Mouse (Mus musculus) kidney, embryonic 14.5 days (tissue): ENCODE measurements around the gene Btnl4. TPM values are rescaled to one million over a fixed set of nuclear protein-coding genes. Genes with fewer than 3 reads are reported as not detected.
"Not testable (repeated sequence)": the region's sequence is repeated elsewhere in the genome, so short reads cannot be mapped to it uniquely, and the experiment has no call there.

Experiments
- ATAC-seq: fragments of 200-750 bp; cut with Nextera tagmentation; 2 replicates; pipeline ENCODE4 v1.8.0; 2017; ENCODE audit warnings: moderate number of reproducible peaks, mild to moderate bottlenecking, moderate TSS enrichment, moderate library complexity; ENCODE audit not compliant: low FRiP score, low TSS enrichment
- H3K27ac ChIP-seq: fragments of 300-500 bp; sonication (generic); 2 replicates; pipeline ENCODE4 v1.5.1; 2014; ENCODE audit warnings: low read depth, mild to moderate bottlenecking, low read length, moderate library complexity, mixed read lengths
- H3K27me3 ChIP-seq: fragments of 300-500 bp; sonication (generic); 2 replicates; pipeline ENCODE4 v1.6.1; 2014; ENCODE audit warnings: mild to moderate bottlenecking, low read length; ENCODE audit not compliant: control insufficient read depth, insufficient read depth
- H3K36me3 ChIP-seq: fragments of 300-500 bp; sonication (generic); 2 replicates; pipeline ENCODE4 v1.6.1; 2014; ENCODE audit warnings: low read length, mixed read lengths; ENCODE audit not compliant: control insufficient read depth, insufficient read depth
- H3K4me1 ChIP-seq: fragments of 300-500 bp; sonication (generic); 2 replicates; pipeline ENCODE4 v1.6.1; 2014; ENCODE audit warnings: low read length, mixed read lengths; ENCODE audit not compliant: control insufficient read depth, insufficient read depth
- H3K4me2 ChIP-seq: fragments of 300-500 bp; sonication (generic); replicated peaks from 2 replicates; pipeline ENCODE4 v1.6.1; 2014; ENCODE audit warnings: low read depth, mild to moderate bottlenecking, low read length
- H3K4me3 ChIP-seq: fragments of 300-500 bp; sonication (generic); 2 replicates; pipeline ENCODE4 v1.5.1; 2014; ENCODE audit warnings: mild to moderate bottlenecking, low read length
- H3K9ac ChIP-seq: fragments of 300-500 bp; sonication (generic); 2 replicates; pipeline ENCODE4 v1.6.1; 2014; ENCODE audit warnings: low read depth, mild to moderate bottlenecking, low read length, moderate library complexity
- H3K9me3 ChIP-seq: fragments of 300-500 bp; sonication (generic); 2 replicates; pipeline ENCODE4 v1.6.1; 2016; ENCODE audit warnings: low read length; ENCODE audit not compliant: control insufficient read depth
- WGBS: fragments of 180-500 bp; shearing (Covaris S2); extraction: QIAGEN DNeasy Blood & Tissue Kit; methylation state at CpG from one replicate; pipeline ENCODE4 v1.1.7; 2014; 5-methylcytosine and 5-hydroxymethylcytosine counted together
- polyA plus RNA-seq: library from polyadenylated mRNA; unstranded; fragments of >200 nt; fragmentation: Nextera tagmentation; extraction: Ambion mirVana; gene quantifications from 2 replicates; pipeline ENCODE4 v1.2.1, GENCODE M21; 2014

Gene Btnl4
- polyA plus RNA-seq = not detected in 2 replicates

DNA sequence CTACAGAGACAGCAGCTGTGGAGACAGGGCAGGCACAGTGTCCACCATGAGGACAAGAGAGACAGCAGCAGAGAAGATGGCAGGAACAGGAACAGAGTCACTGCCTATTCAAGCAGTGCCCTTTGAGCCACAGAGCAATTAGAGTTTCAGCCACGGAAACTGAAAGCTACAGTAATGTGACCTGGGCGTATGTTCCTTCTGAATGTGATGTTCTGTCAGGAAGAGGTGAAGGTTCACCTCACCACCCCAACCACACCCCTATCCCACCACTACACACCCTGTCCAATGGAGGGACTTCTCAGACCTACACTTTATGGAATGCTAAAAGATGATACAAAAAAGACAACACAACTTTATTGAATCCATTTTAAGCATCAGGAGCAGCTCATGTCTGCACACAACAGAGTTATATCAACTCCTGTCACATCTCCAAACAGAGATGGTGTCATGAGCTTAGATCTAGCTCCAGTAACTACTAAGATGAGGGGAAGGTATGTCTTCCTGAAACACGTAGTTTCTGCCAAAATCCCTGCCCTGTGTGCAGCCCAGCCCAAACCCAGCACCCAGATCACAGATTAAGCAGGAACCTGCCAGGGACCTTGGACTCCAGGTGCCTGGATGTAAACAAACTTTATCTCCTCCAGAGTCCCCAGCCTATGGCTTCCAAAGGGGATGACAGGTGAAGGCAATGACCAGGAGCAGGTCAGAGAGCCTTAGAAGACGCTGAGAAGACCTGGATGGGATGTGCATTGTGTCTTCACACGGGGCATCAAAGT, at the start of gene Btnl4:
Btnl4 (minus strand) TSS at position 81 of the 776 bp plus-strand sequence.
- H3K27me3 ChIP-seq, H3K4me1 ChIP-seq, H3K9me3 ChIP-seq, H3K27ac ChIP-seq, H3K9ac ChIP-seq, H3K36me3 ChIP-seq, H3K4me2 ChIP-seq, ATAC-seq, H3K4me3 ChIP-seq: not testable (repeated sequence)
- 73% methylated on average over 3 of the region's 5 CpGs for WGBS

GRCm38 (mm10) chr17:34519001-34519400, 41.9 kb upstream of the Btnl4 start:
- H3K4me1 ChIP-seq = no peaks in the 10 kb centered on the region
- no peak for ATAC-seq
- H3K36me3 ChIP-seq = no peaks in the 10 kb centered on the region
- H3K27ac ChIP-seq = no peak overlapping the region
- H3K4me2 ChIP-seq = no peak overlapping the region
- H3K4me3 ChIP-seq = no peak overlapping the region
- H3K9me3 ChIP-seq = no peaks in the 10 kb centered on the region
- 78% methylated on average over 1 of the region's 1 CpGs for WGBS
- no peak overlapping the region for H3K9ac ChIP-seq
- no peaks in the 10 kb centered on the region for H3K27me3 ChIP-seq

- not testable (repeated sequence) for H3K9me3 ChIP-seq, H3K4me1 ChIP-seq, H3K27ac ChIP-seq, H3K27me3 ChIP-seq, ATAC-seq, H3K9ac ChIP-seq, H3K36me3 ChIP-seq, H3K4me2 ChIP-seq, H3K4me3 ChIP-seq
- WGBS = 70% methylated on average over 3 of the region's 3 CpGs
Measured at GRCm38 (mm10) chr17:34518571-34518970, 41.5 kb upstream of the Btnl4 start.

- no peak overlapping the region for H3K9ac ChIP-seq
- no peaks in the 10 kb centered on the region for H3K9me3 ChIP-seq
- H3K4me1 ChIP-seq = no peaks in the 10 kb centered on the region
- no peaks in the 10 kb centered on the region for H3K36me3 ChIP-seq
- WGBS = 90% methylated on average over 4 of the region's 4 CpGs
- no peaks in the 10 kb centered on the region for H3K27me3 ChIP-seq
- no peak overlapping the region for H3K4me3 ChIP-seq
- no peak overlapping the region for H3K27ac ChIP-seq
- no peak overlapping the region for H3K4me2 ChIP-seq
- no peak for ATAC-seq
Measured at GRCm38 (mm10) chr17:34517795-34518194, 40.7 kb upstream of the Btnl4 start.

DNA sequence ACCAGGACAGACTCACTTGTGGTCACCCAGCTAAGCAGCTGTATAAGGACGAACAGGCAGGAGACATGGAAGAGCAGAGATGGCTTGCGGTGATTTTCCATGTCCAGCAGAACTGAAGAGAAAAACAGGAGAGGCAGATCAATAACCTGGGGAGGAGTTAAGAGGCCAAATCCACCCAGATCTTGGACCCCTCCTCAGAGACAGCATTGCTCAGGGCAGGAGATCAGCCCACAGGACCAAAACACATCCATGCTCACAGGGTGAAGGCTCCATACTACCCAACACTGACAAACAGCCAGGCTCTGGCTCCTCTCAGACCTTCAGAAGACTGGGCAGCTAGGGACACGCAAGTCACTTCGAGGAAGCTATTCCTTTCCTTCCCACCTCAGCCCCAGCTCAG, 40.1 kb upstream of the Btnl4 start, which contains the start of gene Btnl6:
Btnl6 (minus strand) TSS at position 101 of the 400 bp plus-strand sequence.
- ATAC-seq = no peak
- Histone ChIP-seq H3K9ac (no peak within 1 kb of the TSS), H3K4me2 (no peak within 1 kb of the TSS), H3K9me3 (no peaks in the 10 kb centered on the region), H3K4me3 (no peak within 1 kb of the TSS), H3K36me3 (no peaks in the 10 kb centered on the region), H3K27ac (no peak within 1 kb of the TSS), H3K4me1 (no peaks in the 10 kb centered on the region), H3K27me3 (no peaks in the 10 kb centered on the region)
- 90% methylated on average over 4 of the region's 4 CpGs for WGBS

DNA sequence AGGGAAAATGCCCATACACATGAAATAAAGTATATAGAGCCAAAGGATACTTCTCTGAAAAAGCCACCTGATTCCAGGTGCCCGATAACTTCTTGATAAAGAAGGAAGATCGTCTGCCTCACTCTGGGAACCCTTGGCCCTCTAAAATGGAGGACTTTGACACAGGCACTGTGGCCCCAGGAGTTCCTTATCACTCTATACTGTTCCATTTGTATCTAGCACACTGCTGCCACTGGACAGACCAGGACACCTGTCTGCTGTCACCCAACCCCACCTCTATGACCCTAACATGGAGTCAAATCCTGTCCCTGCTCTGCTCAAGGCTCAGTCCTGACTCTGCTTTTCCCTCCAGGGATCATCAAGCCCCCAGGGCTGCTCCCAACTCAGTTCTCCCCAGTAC, 39.4 kb upstream of the Btnl4 start:
- ATAC-seq = no peak
- Histone ChIP-seq H3K4me3 (no peak overlapping the region), H3K36me3 (no peaks in the 10 kb centered on the region), H3K27ac (no peak overlapping the region), H3K9ac (no peak overlapping the region), H3K4me1 (no peaks in the 10 kb centered on the region), H3K9me3 (no peaks in the 10 kb centered on the region), H3K27me3 (no peaks in the 10 kb centered on the region), H3K4me2 (no peak overlapping the region)
- 78% methylated on average over 2 of the region's 2 CpGs for WGBS

DNA sequence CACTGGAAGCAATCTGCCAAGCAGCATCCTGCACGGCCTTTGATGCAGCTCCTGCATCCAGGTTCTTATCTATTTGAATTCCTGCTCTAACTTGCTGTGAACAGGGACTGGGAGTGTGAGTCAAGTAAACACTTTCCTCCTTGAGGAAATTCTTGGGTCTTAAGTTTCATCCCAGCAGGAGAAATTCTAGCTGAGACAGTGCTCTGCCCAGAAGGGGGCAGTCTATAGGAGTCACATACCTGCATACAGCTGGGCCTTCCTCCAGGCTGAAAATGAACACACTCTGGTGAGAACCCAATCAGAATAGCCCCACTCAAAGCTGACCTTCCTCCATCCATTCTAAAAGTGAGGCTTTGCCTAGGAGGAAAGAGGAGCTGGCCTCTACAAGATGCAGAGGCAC, 34.6 kb upstream of the Btnl4 start:
- ATAC-seq = not testable (repeated sequence)
- 72% methylated on average over 1 of the region's 1 CpGs for WGBS

GRCm38 (mm10) chr17:34507591-34507990, 30.5 kb upstream of the Btnl4 start:
- no peaks in the 10 kb centered on the region for H3K9me3 ChIP-seq
- H3K4me1 ChIP-seq = no peaks in the 10 kb centered on the region
- H3K36me3 ChIP-seq = no peaks in the 10 kb centered on the region
- no peaks in the 10 kb centered on the region for H3K27me3 ChIP-seq
- ATAC-seq = no peak
- no peak overlapping the region for H3K4me2 ChIP-seq
- H3K9ac ChIP-seq = no peak overlapping the region
- no peak overlapping the region for H3K27ac ChIP-seq
- no peak overlapping the region for H3K4me3 ChIP-seq

More for the DNA sequence above, 34.6 kb upstream of the Btnl4 start:
- H3K36me3 ChIP-seq, H3K4me1 ChIP-seq, H3K9ac ChIP-seq, H3K4me2 ChIP-seq, H3K9me3 ChIP-seq, H3K27ac ChIP-seq, H3K27me3 ChIP-seq, H3K4me3 ChIP-seq: not testable (repeated sequence)

DNA sequence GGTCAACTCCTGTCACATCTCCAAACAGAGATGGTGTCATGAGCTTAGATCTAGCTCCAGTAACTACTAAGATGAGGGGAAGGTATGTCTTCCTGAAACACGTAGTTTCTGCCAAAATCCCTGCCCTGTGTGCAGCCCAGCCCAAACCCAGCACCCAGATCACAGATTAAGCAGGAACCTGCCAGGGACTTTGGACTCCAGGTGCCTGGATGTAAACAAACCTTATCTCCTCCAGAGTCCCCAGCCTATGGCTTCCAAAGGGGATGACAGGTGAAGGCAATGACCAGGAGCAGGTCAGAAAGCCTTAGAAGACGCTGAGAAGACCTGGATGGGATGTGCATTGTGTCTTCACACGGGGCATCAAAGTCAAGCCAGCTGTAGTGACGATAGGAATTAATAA, 20.6 kb upstream of the Btnl4 start:
- not testable (repeated sequence) for H3K36me3 ChIP-seq, H3K4me1 ChIP-seq, H3K9ac ChIP-seq, ATAC-seq, H3K4me3 ChIP-seq, H3K9me3 ChIP-seq, H3K27me3 ChIP-seq, H3K27ac ChIP-seq, H3K4me2 ChIP-seq
- WGBS = 83% methylated on average over 2 of the region's 4 CpGs
